Mouse (Mus musculus) liver, embryonic 13.5 days (tissue): ENCODE data around the gene Prickle1. TPM values are rescaled to one million over a fixed set of nuclear protein-coding genes. Genes with fewer than 3 reads are reported as not detected.

ENCODE experiments used
- ATAC-seq: fragments of 200-750 bp; cut with Nextera tagmentation; 2 replicates; pipeline ENCODE4 v1.8.0; 2017; ENCODE audit warnings: low read depth, mild to moderate bottlenecking, moderate number of reproducible peaks, moderate library complexity
- DNase-seq: peaks from one replicate; pipeline ENCODE4 v3.0.0; 2022
- H3K27ac ChIP-seq: fragments of 300-500 bp; sonication (generic); 2 replicates; pipeline ENCODE4 v1.5.1; 2015; ENCODE audit warnings: moderate library complexity, mild to moderate bottlenecking, inconsistent platforms
- H3K27me3 ChIP-seq: fragments of 300-500 bp; sonication (generic); 2 replicates; pipeline ENCODE4 v1.6.1; 2015; ENCODE audit warnings: mild to moderate bottlenecking, inconsistent platforms
- H3K36me3 ChIP-seq: fragments of 300-500 bp; sonication (generic); 2 replicates; pipeline ENCODE4 v1.6.1; 2015; ENCODE audit warnings: mild to moderate bottlenecking, inconsistent platforms
- H3K4me1 ChIP-seq: fragments of 300-500 bp; sonication (generic); replicated peaks from 2 replicates; pipeline ENCODE4 v1.6.1; 2015; ENCODE audit warnings: inconsistent platforms
- H3K4me2 ChIP-seq: fragments of 300-500 bp; sonication (generic); 2 replicates; pipeline ENCODE4 v1.6.1; 2015; ENCODE audit warnings: inconsistent platforms, mild to moderate bottlenecking, moderate library complexity
- H3K4me3 ChIP-seq: fragments of 300-500 bp; sonication (generic); replicated peaks from 2 replicates; pipeline ENCODE4 v1.5.1; 2015; ENCODE audit warnings: mild to moderate bottlenecking, inconsistent platforms
- H3K9ac ChIP-seq: fragments of 300-500 bp; sonication (generic); 2 replicates; pipeline ENCODE4 v1.6.1; 2015; ENCODE audit warnings: mild to moderate bottlenecking, inconsistent platforms
- H3K9me3 ChIP-seq: fragments of 300-500 bp; sonication (generic); replicated peaks from 2 replicates; pipeline ENCODE4 v1.6.1; 2016; ENCODE audit warnings: inconsistent platforms
- WGBS: fragments of 180-500 bp; shearing (Covaris S2); methylation state at CpG from one replicate; pipeline ENCODE4 v1.1.7; 2015; ENCODE audit not compliant: insufficient replicate concordance; 5-methylcytosine and 5-hydroxymethylcytosine counted together
- polyA plus RNA-seq: library from polyadenylated mRNA; unstranded; fragments of >200 nt; fragmentation: Nextera tagmentation; extraction: Ambion mirVana; gene quantifications from 2 replicates; pipeline ENCODE4 v1.2.1, GENCODE M21; 2015

The Prickle1 gene
- polyA plus RNA-seq, 1 experiment from 2014 or later = 4.2 TPM

DNA sequence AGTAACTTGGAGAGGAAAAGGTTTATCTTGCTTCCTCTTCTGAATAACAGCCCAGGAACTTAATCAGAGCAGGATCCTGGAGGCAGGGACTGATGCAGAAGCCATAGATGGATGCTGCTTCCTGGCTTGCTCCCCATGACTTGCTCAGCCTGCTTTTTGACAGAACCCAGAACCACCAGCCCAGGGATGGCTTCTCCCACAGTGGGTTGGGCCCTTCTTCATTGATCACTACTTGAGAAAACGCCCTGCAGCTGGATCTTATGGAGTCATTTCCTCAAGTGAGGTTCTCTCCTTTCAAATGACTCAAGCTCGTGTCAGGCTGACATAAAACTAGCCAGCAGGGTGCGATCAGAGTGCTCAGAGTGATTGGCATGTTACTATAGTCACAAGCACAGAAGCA, 19.3 kb upstream of the Prickle1 start:
- WGBS = 53% methylated on average over 3 of the region's 3 CpGs
- DNase-seq = no peak

DNA sequence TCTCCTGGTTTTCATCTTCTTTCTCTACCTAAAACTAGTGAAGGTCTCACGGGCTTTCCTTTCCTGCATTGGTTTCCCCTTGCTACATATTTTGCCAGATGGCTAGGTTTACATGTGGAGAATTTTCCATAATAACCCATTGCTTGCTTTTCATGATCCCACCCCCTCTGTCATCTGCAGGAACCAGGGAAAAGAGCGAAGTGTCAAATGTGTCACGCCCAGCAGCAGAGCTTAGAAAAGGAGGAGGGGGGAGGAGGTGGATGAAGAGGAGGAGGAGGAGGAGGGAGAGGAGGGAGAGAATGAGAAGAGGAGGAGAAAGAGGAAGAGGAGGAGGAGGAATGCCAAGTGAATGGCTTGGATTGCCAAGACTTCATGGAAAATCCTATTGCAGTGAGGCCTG, 17.9 kb upstream of the Prickle1 start:
- no peaks in the 10 kb centered on the region for H3K4me1 ChIP-seq
- H3K36me3 ChIP-seq = no peaks in the 10 kb centered on the region
- 61% methylated on average over 3 of the region's 3 CpGs for WGBS
- no peak overlapping the region for H3K4me2 ChIP-seq
- H3K9ac ChIP-seq = no peak overlapping the region
- no peak overlapping the region for H3K27ac ChIP-seq
- H3K27me3 ChIP-seq = no peaks in the 10 kb centered on the region
- H3K9me3 ChIP-seq = no peaks in the 10 kb centered on the region
- H3K4me3 ChIP-seq = no peak overlapping the region
- ATAC-seq (no peak), DNase-seq (no peak)

More for the DNA sequence above, 19.3 kb upstream of the Prickle1 start:
- Histone ChIP-seq H3K27ac (no peak overlapping the region), H3K4me2 (no peak overlapping the region), H3K36me3 (no peaks in the 10 kb centered on the region), H3K9me3 (no peaks in the 10 kb centered on the region), H3K27me3 (no peaks in the 10 kb centered on the region), H3K9ac (no peak overlapping the region), H3K4me1 (no peaks in the 10 kb centered on the region), H3K4me3 (no peak overlapping the region)
- no peak for ATAC-seq

DNA sequence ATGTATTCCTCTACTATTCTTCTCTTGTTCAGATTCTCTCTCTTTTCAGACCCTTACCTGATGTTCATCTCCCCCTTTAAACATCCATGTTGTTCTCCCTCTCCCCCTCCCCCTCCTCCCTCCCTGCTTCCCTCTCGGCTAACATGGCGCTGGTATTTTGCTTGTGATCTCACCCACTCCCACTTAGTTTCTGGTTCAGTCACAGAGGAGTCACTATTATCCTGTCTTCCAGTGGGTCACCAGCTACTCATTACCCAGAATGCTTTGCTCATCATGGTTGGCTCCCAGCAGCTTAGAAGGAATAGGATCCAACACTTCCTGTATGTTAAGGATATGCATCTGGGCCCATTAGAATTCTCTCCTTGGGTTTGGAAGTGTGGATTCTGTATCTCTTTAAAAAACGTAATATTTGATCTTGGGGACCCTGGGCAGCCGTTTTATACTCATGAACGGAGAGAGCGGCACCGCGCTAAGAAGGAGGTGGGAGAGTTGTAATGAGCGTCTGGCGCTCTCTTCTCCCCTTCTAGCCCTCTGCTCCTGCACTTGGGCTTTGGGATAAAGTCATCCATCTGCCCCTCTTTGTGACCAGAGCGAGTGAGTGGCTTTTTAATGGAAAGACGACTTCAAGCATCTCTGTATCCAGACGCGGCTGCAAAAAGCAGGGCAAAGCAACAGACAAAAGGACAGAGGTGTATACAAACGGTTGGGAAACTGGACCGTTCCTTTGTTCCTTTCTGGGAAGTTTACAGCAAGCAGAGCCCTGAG, 16.0 kb upstream of the Prickle1 start:
- no peak overlapping the region for H3K27ac ChIP-seq
- H3K4me3 ChIP-seq = no peak overlapping the region
- no peak for ATAC-seq
- 79% methylated on average over 16 of the region's 16 CpGs for WGBS
- no peak overlapping the region for H3K9ac ChIP-seq
- H3K36me3 ChIP-seq = no peaks in the 10 kb centered on the region
- H3K4me1 ChIP-seq = no peaks in the 10 kb centered on the region
- no peak for DNase-seq
- no peaks in the 10 kb centered on the region for H3K27me3 ChIP-seq
- no peak overlapping the region for H3K4me2 ChIP-seq
- no peaks in the 10 kb centered on the region for H3K9me3 ChIP-seq

- Histone ChIP-seq H3K27ac (no peak overlapping the region), H3K9me3 (no peaks in the 10 kb centered on the region), H3K4me2 (no peak overlapping the region), H3K36me3 (no peaks in the 10 kb centered on the region), H3K4me1 (no peaks in the 10 kb centered on the region), H3K9ac (no peak overlapping the region), H3K4me3 (no peak overlapping the region), H3K27me3 (no peaks in the 10 kb centered on the region)
- 68% methylated on average over 19 of the region's 19 CpGs for WGBS
- DNase-seq = no peak
- no peak for ATAC-seq
Measured at GRCm38 (mm10) chr15:93610721-93611201, 15.1 kb upstream of the Prickle1 start.

- no peak for DNase-seq
- ATAC-seq = no peak
- H3K36me3 ChIP-seq = no peaks in the 10 kb centered on the region
Measured at GRCm38 (mm10) chr15:93610288-93610687, 14.6 kb upstream of the Prickle1 start.

DNA sequence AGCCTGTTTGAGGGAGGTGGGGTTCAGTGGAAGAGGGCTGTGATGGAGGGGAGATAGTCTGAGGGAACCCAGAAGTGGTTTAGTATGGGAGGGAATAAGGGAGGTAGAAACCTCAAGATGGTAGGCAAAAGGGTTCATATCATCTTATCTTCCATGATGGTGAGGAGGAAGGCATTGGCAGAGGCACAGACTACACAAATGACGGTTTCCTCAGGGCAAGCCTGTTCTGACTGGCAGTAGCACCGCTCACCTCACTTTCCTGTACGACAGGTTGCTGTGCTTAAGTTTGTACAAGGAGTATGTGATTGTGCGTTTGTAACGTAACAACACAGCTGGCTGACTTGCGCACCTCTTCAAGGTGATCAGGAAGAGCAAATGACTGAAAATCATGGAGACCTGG, 7.2 kb upstream of the Prickle1 start:
- H3K4me3 ChIP-seq = no peak overlapping the region

More at GRCm38 (mm10) chr15:93610288-93610687, 14.6 kb upstream of the Prickle1 start:
- Histone ChIP-seq H3K9me3 (no peaks in the 10 kb centered on the region), H3K9ac (no peak overlapping the region), H3K4me1 (no peaks in the 10 kb centered on the region), H3K27ac (no peak overlapping the region), H3K4me2 (no peak overlapping the region), H3K4me3 (no peak overlapping the region), H3K27me3 (no peaks in the 10 kb centered on the region)
- 87% methylated on average over 18 of the region's 18 CpGs for WGBS

DNA sequence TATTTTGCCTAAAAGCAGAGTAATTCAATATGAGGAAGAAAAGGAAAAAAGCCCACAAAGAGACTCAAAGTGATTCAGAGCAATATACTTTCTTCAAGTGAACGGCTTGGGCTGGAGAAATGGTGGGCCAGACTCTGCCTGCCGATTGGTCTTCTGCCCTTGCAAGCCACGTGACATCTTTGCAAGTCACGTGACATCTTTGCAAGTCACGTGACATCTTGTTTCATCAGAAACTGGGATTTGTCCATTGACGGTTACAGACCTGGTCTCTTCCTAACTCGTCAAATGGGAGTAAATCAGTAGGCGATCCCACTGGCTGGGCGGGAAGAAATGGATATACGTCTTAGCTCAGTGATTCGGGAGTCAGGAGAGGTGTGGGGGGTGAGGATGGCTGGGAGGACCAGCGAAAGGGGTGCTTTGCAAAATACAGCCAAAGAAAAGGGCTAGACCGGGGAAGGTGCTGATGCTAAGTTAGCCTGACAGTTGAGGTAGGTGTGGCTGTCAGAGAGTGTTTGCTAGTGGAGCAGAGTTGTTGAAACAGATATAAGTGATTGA, 5.8 kb upstream of the Prickle1 start:
- ATAC-seq = no peak
- H3K4me2 ChIP-seq = no peak overlapping the region
- WGBS = 75% methylated on average over 13 of the region's 13 CpGs
- H3K9ac ChIP-seq = no peak overlapping the region
- no peak overlapping the region for H3K4me3 ChIP-seq
- 0 out of 2 replicates have a peak, but pooled peaks cover 8% of the 10 kb centered on the region for H3K27me3 ChIP-seq
- H3K9me3 ChIP-seq = no peaks in the 10 kb centered on the region
- DNase-seq = no peak
- peaks cover 4% of the 10 kb centered on the region for H3K4me1 ChIP-seq
- H3K27ac ChIP-seq = no peak overlapping the region
- no peaks in the 10 kb centered on the region for H3K36me3 ChIP-seq

More for the DNA sequence above, 7.2 kb upstream of the Prickle1 start:
- DNase-seq = no peak
- Histone ChIP-seq H3K4me1 (no peaks in the 10 kb centered on the region), H3K4me2 (no peak overlapping the region), H3K9ac (no peak overlapping the region), H3K27ac (no peak overlapping the region), H3K27me3 (0 out of 2 replicates have a peak, but pooled peaks cover 6% of the 10 kb centered on the region), H3K36me3 (no peaks in the 10 kb centered on the region), H3K9me3 (no peaks in the 10 kb centered on the region)
- ATAC-seq = no peak
- WGBS = 75% methylated on average over 6 of the region's 6 CpGs

- no peaks in the 10 kb centered on the region for H3K9me3 ChIP-seq
- 58% methylated on average over 11 of the region's 11 CpGs for WGBS
- no peaks in the 10 kb centered on the region for H3K36me3 ChIP-seq
- ATAC-seq = no peak
- 0 out of 2 replicates have a peak overlapping the region, but pooled peaks have one; percentile 88 for H3K4me3 ChIP-seq
- peaks cover 41% of the 10 kb centered on the region for H3K4me1 ChIP-seq
- H3K27me3 ChIP-seq = 0 out of 2 replicates have a peak, but pooled peaks cover 8% of the 10 kb centered on the region
- no peak overlapping the region for H3K9ac ChIP-seq
- peak overlapping the region; percentile 98 for H3K4me2 ChIP-seq
- DNase-seq = no peak
- no peak overlapping the region for H3K27ac ChIP-seq
Measured at GRCm38 (mm10) chr15:93596991-93597390, 1.3 kb upstream of the Prickle1 start.

DNA sequence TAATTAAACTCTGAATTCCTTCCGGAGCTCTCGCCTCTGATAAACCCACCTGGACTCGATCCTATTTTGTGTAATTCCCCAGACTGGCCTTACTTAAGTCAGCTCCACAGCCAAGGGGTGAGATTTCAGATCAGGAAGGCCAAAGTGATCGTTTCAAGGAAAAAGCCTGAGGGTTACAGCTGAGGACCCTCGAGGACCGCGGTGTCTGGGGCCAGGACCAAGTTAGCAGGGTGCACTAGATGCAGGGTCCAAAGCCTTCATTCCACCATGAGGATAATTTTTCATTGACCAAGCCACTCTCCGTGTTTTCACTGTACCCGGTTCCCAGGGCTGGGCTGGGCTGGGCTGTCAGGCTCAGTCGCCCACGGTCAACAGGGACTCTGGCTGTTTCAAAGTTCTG, 594 bp upstream of the Prickle1 start:
- Histone ChIP-seq H3K27me3 (0 out of 2 replicates have a peak, but pooled peaks cover 5% of the 10 kb centered on the region), H3K36me3 (no peaks in the 10 kb centered on the region), H3K9me3 (no peaks in the 10 kb centered on the region), H3K4me3 (peak overlapping the region; percentile 88), H3K4me1 (peaks cover 48% of the 10 kb centered on the region), H3K4me2 (peak overlapping the region; percentile 98), H3K27ac (peak overlapping the region; percentile 1; the same call in 1 of the 2 replicates), H3K9ac (peak overlapping the region; percentile 92)
- under 1% methylated on average over 11 of the region's 11 CpGs for WGBS
- ATAC-seq (peak; percentile 39), DNase-seq (peak; percentile 67)

- under 1% methylated on average over 64 of the region's 64 CpGs for WGBS
- H3K27me3 ChIP-seq = 0 out of 2 replicates have a peak, but pooled peaks cover 2% of the 10 kb centered on the region
- H3K4me2 ChIP-seq = peak overlapping the region; percentile 98
- peak; percentile 36 for ATAC-seq
- H3K4me1 ChIP-seq = peaks cover 51% of the 10 kb centered on the region
- H3K9ac ChIP-seq = peak overlapping the region; percentile 92
- DNase-seq = peak; percentile 38
- peak overlapping the region; percentile 74 for H3K27ac ChIP-seq
- H3K9me3 ChIP-seq = no peaks in the 10 kb centered on the region
- H3K4me3 ChIP-seq = peak overlapping the region; percentile 88
- no peaks in the 10 kb centered on the region for H3K36me3 ChIP-seq
Measured at GRCm38 (mm10) chr15:93594888-93595698, 598 bp downstream of the Prickle1 start.
